Mouse (Mus musculus) monocyte, adult 2 months (primary cell): Measurements from ENCODE around the gene Gpc6.

Experiments
- DNase-seq, 2 experiments: peaks; one replicate each; pipeline ENCODE4 v3.0.0; 2022; ENCODE audit warnings: low spot score in 2 of 2, low read depth in 1 of 2

Gpc6 gene

GRCm38 (mm10) chr14:117230476-117230875 lies 305.4 kb downstream of the Gpc6 start:
- DNase-seq: no peak

- no peak for DNase-seq
Measured at GRCm38 (mm10) chr14:117238226-117238625, 313.1 kb downstream of the Gpc6 start.

GRCm38 (mm10) chr14:117239694-117240427 lies 314.7 kb downstream of the Gpc6 start:
- no peak for DNase-seq

DNA sequence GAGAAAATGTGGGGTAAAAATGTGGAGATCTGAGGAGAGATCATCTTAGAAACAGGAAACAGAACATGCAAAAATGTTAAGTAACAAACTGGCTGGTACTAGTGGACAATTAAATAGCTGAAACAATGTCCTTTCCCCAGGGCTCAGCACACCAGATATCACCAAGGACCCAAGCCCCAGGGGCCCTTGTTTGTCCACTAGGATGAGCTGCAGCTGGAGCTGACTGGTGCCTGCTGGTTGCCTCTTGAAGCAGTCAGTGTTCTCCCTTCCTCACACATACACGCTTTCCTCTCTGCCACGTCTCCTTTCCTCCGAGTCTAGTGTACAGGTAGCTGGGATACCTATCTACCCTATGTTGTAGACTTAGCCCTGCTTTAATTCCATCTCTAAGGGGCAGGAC lies 320.5 kb downstream of the Gpc6 start:
- DNase-seq: no peak

- no peak for DNase-seq
Measured at GRCm38 (mm10) chr14:117256192-117256591, 331.1 kb downstream of the Gpc6 start.

DNA sequence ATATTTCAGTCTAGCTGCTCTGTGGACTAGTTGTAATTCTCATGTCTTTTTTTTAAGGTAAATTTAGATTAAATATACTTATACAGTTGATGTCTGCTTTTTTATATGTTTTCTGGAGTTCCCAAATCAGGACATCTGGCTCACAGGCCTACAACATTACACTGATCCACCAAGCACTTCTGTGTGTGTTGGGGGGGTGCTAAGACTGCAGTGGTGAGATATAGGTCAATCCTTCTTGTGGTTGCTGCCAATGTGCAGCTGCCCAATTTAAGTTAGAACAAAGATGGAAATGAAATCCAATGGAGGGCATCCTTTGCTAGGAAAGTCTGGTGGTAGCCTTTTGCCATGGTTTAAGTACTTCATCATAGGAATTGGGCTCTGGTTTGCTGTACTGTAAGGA lies 340.5 kb downstream of the Gpc6 start:
- DNase-seq: no peak

- no peak for DNase-seq
Measured at GRCm38 (mm10) chr14:117267823-117268601, 342.9 kb downstream of the Gpc6 start.

DNA sequence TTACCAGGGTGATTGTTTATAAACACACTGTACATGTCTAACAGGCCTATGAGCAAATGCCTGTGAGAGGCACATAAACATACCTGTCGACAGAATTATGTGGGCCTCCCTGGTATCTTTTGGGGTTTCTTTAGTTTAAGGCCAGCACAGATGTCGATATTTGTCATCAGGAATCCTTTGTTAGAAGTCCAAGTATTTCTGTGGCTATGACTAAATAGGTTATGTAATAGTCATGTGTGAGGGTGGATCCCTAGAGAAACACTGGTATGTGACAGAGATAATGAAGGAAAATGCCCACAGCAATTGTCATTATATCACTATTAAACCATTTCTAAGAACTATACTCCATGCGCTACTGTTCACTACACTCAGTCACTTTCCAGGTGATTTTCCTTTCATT lies 358.5 kb downstream of the Gpc6 start:
- no peak for DNase-seq

- DNase-seq: no peak
Measured at GRCm38 (mm10) chr14:117293746-117294145, 368.6 kb downstream of the Gpc6 start.

GRCm38 (mm10) chr14:117296207-117296838 lies 371.2 kb downstream of the Gpc6 start:
- no peak for DNase-seq

DNA sequence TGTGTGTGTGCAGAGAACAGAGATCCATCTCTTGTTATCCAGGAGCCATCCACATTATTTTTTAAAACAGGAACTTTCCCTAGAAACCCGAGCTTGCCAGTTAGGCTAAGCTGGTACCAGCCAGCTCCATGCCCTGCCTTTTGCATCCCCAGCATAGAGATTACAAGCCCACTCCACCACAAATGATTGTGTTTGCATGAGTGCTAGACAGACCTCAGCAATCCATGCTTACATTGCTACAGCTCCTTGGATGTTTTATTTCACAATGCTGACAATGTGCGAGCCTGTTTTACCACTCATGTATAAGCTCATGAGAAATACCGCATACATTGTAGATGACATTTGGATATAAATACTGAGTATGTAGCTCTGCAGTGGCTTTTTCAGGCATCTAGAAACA lies 375.9 kb downstream of the Gpc6 start:
- no peak for DNase-seq

- no peak for DNase-seq
Measured at GRCm38 (mm10) chr14:117303901-117304722, 379.0 kb downstream of the Gpc6 start.

DNA sequence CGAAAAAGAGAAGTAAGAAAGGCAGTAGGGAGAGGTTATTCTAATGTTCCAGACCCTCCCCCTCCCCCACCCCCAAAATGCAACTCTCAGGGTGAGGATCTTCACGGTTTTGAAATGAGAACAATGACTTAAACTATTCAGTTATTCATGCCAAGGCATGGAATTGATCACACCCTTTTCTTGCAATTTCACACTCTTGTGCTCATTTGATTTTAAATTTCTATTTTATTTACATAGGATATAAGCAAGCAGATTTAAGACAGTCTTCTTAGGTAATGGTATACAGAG lies 379.6 kb downstream of the Gpc6 start:
- no peak for DNase-seq

DNA sequence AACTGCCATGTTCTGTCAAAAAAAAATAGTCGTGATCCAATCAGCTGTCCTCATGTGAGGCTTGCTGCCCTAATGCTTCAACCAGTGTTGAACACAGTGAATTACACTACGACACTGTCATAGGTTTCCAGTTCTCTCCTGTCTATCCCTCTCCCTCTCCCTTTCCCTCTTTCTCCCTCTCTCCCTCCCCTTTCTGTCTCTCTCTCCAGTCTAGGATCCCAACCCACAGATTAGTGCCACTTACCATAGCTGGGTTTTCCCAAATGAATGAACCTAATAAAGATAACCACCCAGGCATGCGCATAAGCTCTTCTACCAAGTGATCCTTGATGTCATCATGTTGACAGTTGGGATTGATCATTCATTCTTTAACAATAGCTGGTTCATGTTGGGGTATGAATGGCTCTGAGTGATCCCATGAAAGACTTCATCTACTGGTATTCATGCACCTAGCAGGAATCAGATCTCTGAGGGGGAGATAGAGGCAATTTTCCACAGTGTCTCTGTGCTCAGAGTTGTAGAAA lies 384.9 kb downstream of the Gpc6 start:
- no peak for DNase-seq

DNA sequence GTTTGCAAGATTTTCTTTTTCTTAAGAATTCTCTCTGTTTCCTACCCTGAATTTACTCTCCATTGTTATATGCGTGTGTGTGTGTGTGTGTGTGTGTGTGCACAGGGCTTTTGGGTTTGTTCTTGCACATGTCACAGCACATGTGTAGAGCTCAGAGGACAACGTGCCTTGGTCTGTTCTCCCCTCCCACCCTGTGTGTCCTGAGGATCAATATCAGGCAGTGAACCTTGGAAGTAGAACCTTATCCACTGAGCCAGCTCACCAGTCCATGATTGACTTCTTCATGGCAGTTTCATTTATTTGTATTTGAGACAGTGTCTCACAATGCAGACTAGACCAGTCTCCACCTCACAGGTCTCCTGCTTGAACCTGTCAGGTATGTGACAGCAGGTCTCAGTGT lies 399.1 kb downstream of the Gpc6 start:
- DNase-seq: no peak

GRCm38 (mm10) chr14:117332256-117332655 lies 407.1 kb downstream of the Gpc6 start:
- DNase-seq: no peak

DNA sequence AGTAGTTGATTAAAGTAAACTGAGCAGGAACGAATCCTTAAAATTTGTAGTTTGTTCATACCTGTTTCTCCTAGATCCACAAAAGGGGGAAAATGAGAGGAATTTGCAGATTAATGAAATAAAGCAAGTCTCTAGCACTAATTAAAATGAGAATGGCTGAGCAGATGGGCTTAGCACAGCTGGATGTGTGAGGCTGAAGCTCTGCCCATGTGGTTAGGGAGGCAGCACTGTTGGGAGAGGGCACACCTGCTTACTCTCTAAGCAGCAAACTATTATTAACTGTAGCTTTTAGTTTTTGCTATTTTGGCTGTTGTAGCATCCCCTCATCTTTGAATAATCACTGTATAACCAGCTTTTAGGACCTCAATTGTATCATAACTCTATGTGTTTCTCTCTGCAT lies 412.2 kb downstream of the Gpc6 start:
- DNase-seq: no peak

DNA sequence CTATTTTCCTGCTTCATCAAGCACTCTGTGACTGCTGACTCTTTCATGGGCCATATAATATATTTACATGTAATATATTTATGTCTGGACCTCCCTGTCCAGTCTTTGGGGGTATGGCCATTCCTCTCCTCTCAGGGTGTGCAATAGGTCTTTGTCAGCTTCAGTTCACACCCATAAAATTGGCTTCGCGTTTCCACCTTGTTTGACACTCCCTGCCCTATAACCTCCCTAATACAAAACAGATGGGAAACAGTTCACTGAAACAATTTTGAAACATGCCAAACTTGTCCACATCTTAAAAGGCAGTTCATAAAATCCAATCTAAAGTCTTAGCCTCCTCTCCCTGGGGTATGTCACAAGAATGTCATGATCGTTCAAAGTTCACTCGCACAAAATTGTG lies 415.4 kb downstream of the Gpc6 start:
- no peak for DNase-seq

GRCm38 (mm10) chr14:117344505-117344904 lies 419.4 kb downstream of the Gpc6 start:
- no peak for DNase-seq

DNA sequence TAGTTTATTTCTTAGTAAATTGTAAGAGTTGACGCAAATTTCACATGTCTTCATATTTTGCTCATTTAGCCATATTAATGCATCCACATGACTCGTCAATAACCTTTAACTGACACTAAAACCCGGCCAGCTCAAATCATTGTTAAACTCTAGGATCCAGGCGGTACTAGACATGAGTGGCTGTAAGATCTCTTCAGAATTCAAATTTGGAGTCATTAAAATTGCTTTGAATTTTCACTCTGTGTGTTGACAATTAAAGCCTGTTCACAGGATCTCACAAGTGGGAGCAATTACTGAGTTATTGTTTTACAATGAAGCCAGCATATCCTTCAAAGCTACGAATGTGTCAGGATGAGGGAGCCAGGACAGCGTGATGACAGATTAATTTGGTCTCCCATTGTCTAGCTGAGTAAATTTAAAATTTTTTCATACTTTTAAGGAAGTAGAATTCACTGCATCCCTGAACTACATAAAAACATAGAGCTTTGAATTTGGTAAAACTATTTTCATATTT lies 421.3 kb downstream of the Gpc6 start:
- no peak for DNase-seq

DNA sequence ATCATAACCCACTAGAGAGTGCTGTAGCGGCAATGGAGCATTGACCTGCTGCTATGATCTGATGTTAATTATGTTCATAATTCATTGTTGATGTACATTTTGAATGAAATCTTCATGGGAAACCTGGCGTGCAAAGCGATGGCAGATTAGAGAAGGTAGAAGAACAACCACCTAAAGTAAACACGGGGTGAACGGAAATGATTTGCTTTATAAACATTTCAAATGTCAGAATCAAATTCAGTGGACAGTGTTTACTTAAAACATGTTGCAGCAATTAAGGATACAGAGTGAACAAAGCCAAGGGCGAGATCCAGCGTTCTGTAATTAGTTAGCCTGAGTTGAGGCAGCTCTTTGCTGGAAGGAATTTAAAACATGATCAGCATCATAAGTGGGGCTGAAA lies 426.2 kb downstream of the Gpc6 start:
- no peak for DNase-seq
